Mouse (Mus musculus) testis, adult 2 months (tissue): Measurements from ENCODE around the gene Kalrn.
"Not testable (repeated sequence)": the region's sequence is repeated elsewhere in the genome, so short reads cannot be mapped to it uniquely, and the experiment has no call there.

Experiments used
- CTCF ChIP-seq: fragments of 200-500 bp; IDR thresholded peaks from 2 replicates; pipeline ENCODE4 v1.5.1; 2012; ENCODE audit warnings: low read depth, mild to moderate bottlenecking, inconsistent platforms, low read length, moderate library complexity; ENCODE audit not compliant: control insufficient read depth, insufficient read depth, insufficient replicate concordance
- POLR2A ChIP-seq: fragments of 200-500 bp; IDR thresholded peaks from 2 replicates; pipeline ENCODE4 v1.6.1; 2012; ENCODE audit warnings: low read depth, mild to moderate bottlenecking, inconsistent platforms, low read length, moderate library complexity; ENCODE audit not compliant: control insufficient read depth

GRCm38 (mm10) chr16:34303818-34304217 lies 269.5 kb downstream of the Kalrn start:
- TF ChIP-seq POLR2A, CTCF: not testable (repeated sequence)
